Mouse (Mus musculus): Measurements from ENCODE around the gene Cdkl3.

- no peak for TF ChIP-seq CTCF (conservative IDR thresholded peaks at IDR 0.05; ENCODE audit: low read length)
- no peak for TF ChIP-seq NANOG (IDR thresholded peaks at IDR 0.05; ENCODE audit: borderline replicate concordance, low read length)
- TF ChIP-seq POU5F1 (IDR thresholded peaks at IDR 0.05; ENCODE audit: borderline replicate concordance, low read length) = no peak
These were observed 102.0 kb downstream of the Cdkl3 start for GRCm38 (mm10) chr11:52106037-52106436.
